Mouse (Mus musculus) megakaryocyte-erythroid progenitor cell, adult 5 weeks (primary cell): Measurements from ENCODE around the gene Rap1gap. TPM values are rescaled to one million over a fixed set of nuclear protein-coding genes. Genes with fewer than 3 reads are reported as not detected.

Source experiments
- polyA plus RNA-seq: library from polyadenylated mRNA; stranded (reverse); fragments of >175 nt; gene quantifications from 2 replicates; pipeline ENCODE4 v1.2.3, GENCODE M21; 2012

Gene Rap1gap
- 12.2 and 15.4 TPM in 2 replicates for polyA plus RNA-seq

DNA sequence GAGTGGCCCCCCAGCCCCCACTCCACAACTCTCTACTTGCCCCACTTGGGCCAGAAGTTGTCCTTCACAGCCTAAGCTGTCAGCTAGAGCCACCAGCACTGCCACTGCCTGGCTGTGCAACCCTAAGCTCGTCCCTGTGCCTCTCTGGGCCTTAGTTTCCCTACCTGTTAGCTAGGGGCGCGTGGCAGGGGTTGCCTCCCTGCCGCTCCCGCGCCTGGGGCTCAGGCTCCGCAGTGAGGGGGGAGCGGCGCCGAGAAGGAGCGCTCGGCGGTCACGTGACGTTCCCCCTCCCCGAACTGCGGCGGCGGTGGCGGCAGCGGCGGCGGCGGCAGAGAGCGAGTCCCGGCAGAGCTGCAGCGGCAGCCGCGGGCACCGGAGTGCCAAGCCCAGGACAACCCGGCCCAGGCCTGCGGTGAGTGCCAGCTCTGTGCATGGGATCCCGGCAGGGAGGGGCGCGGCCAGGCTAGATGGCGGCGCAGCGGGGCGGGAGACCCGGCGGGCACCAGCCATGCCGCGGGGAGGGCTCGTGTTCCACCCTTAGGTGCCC is at the start of gene Rap1gap:
Gene Rap1gap (plus strand): TSS at position 294 of the 547 bp plus-strand sequence.

Other genes with a start within 250 kb of the Rap1gap start
- gene Cela3b, start 234.2 kb upstream of the Rap1gap start, polyA plus RNA-seq = not detected in 2 replicates
- not detected in 2 replicates for gene 1700013G24Rik, start 211.4 kb upstream of the Rap1gap start, polyA plus RNA-seq
- 0.17 and 0.20 TPM in 2 replicates for gene Hspg2, start 196.0 kb upstream of the Rap1gap start, polyA plus RNA-seq
- gene Ldlrad2, start 90.2 kb upstream of the Rap1gap start, polyA plus RNA-seq = not detected in 2 replicates
- 59.0 and 78.5 TPM in 2 replicates for gene Usp48, start 71.0 kb upstream of the Rap1gap start, polyA plus RNA-seq
- 0.89 and 0.95 TPM in 2 replicates for gene Alpl, start 131.7 kb downstream of the Rap1gap start, polyA plus RNA-seq
- 50.4 and 74.0 TPM in 2 replicates for gene Ece1, start 197.5 kb downstream of the Rap1gap start, polyA plus RNA-seq